Mouse (Mus musculus) lung, adult 2 months (tissue): Measurements from ENCODE around the gene Hrk.

Source experiments
- CTCF ChIP-seq: fragments of 200-500 bp; IDR thresholded peaks from 2 replicates; pipeline ENCODE4 v1.5.1; 2011; ENCODE audit warnings: mild to moderate bottlenecking, low read length, control low read depth; ENCODE audit not compliant: insufficient read depth
- POLR2A ChIP-seq: fragments of 200-500 bp; IDR thresholded peaks from 2 replicates; pipeline ENCODE4 v1.6.1; 2011; ENCODE audit warnings: low read depth, mild to moderate bottlenecking, control low read depth, low read length, borderline replicate concordance; ENCODE audit errors: extremely low read depth

GRCm38 (mm10) chr5:118144770-118145169 lies 19.7 kb upstream of the Hrk start:
- TF ChIP-seq CTCF (no peak), POLR2A (no peak)
